Mouse (Mus musculus) cortical plate, adult 2 months (tissue): Measurements from ENCODE around the gene Eid2. TPM values are rescaled to one million over a fixed set of nuclear protein-coding genes. Genes with fewer than 3 reads are reported as not detected.
"Not testable (repeated sequence)": the region's sequence is repeated elsewhere in the genome, so short reads cannot be mapped to it uniquely, and the experiment has no call there.

ENCODE experiments used
- H3K27ac ChIP-seq: fragments of 200-500 bp; 2 replicates; pipeline ENCODE4 v1.5.1; 2012; ENCODE audit warnings: low read length, control low read depth, inconsistent platforms; ENCODE audit not compliant: insufficient read depth
- H3K4me1 ChIP-seq: fragments of 200-500 bp; 2 replicates; pipeline ENCODE4 v1.6.1; 2011; ENCODE audit warnings: low read length; ENCODE audit not compliant: control insufficient read depth, insufficient read depth
- H3K4me3 ChIP-seq: fragments of 200-500 bp; 2 replicates; pipeline ENCODE4 v1.5.1; 2011; ENCODE audit warnings: mild to moderate bottlenecking, low read length, control low read depth; ENCODE audit not compliant: insufficient read depth
- CTCF ChIP-seq: fragments of 200-500 bp; IDR thresholded peaks from 2 replicates; pipeline ENCODE4 v1.5.1; 2011; ENCODE audit warnings: mild to moderate bottlenecking, control low read depth, low read length; ENCODE audit not compliant: insufficient read depth; ENCODE audit errors: extremely low read depth
- POLR2A ChIP-seq: fragments of 200-500 bp; IDR thresholded peaks from 2 replicates; pipeline ENCODE4 v1.6.1; 2011; ENCODE audit warnings: mild to moderate bottlenecking, low read length, control low read depth; ENCODE audit not compliant: insufficient read depth; ENCODE audit errors: extremely low read depth
- polyA plus RNA-seq: library from polyadenylated mRNA; depleted of rRNA; stranded (reverse); fragments of >200 nt; gene quantifications from 2 replicates; pipeline ENCODE4 v1.2.3, GENCODE M21; 2012; rRNA removed

Eid2 gene
- polyA plus RNA-seq, result 49.2 and 52.2 TPM in 2 replicates

DNA sequence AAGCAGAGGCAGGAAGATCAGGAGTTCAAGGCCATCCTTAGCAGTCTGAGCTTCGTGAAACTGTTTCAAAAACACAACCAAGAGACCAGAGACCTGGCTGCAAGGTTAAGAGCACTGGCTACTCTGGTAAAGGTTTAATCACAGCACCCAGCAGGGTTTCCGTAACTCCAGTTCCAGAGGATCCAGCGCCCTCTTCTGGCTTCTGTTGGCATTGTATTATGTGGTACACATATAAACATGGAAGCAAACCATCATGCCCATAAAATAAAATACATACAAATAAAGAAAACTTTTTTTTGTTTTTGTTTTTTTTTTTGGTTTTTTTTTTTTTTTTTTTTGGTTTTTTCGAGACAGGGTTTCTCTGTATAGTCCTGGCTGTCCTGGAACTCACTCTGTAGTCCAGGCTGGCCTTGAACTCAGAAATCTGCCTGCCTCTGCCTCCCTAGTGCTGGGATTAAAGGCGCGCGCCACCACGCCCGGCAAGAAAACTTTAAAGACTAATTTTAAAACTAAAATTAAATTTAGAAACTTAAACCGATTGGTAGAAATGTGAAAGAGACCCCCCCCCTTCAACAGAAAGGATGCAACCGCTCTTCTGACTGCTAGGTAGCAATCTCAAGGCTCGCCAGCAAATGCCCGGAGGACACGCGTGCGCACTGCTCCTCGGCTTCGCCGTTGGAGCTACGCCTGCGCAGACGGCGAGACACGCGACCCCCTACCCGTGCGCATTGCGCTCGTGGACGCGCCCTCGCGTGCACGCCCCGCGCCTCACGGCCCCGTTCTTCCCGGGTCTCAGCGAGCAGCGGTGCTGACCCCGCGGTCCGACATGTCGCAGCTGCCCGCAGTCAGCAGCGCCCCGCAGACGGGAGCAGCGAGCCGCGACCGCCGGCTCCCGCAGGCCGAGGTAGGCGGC lies at the start of gene Eid2:
Gene Eid2, plus strand, starts transcription at position 753 of the 913 bp plus-strand sequence.
- no peak for TF ChIP-seq CTCF
- peak; percentile 92 for TF ChIP-seq POLR2A
- peak within 1 kb of the TSS; percentile 96 for H3K4me3 ChIP-seq
- peak within 1 kb of the TSS; percentile 85 for H3K27ac ChIP-seq
- peaks cover 2% of the 10 kb centered on the region; the same call in 1 of the 2 replicates for H3K4me1 ChIP-seq

GRCm38 (mm10) chr7:28218951-28219740 lies 48.5 kb upstream of the Eid2 start:
- not testable (repeated sequence) for H3K4me3 ChIP-seq, H3K27ac ChIP-seq, H3K4me1 ChIP-seq

- not testable (repeated sequence) for H3K4me3 ChIP-seq, H3K4me1 ChIP-seq, H3K27ac ChIP-seq
Observed at GRCm38 (mm10) chr7:28226836-28227235, 40.8 kb upstream of the Eid2 start.

DNA sequence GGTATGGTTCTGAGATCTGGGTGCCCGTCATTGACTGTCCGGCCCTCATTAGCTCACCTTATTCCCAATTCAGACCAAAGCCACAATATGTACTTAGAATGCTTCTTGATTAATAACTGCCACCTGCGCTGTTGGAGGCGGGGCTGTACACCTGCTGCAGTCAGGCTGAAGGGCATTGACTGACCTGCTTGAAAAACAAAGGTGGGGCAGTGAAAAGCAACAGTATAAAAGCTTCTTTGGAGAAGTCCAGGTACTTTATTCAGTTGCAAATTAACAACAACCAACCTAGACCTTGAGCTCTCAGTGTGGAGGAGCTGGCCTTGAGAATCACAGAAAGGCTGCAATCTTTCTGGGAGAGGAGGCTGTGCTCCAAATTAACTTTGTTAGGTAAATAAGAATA lies 40.3 kb upstream of the Eid2 start:
- H3K4me1 ChIP-seq, H3K27ac ChIP-seq, H3K4me3 ChIP-seq: not testable (repeated sequence)

DNA sequence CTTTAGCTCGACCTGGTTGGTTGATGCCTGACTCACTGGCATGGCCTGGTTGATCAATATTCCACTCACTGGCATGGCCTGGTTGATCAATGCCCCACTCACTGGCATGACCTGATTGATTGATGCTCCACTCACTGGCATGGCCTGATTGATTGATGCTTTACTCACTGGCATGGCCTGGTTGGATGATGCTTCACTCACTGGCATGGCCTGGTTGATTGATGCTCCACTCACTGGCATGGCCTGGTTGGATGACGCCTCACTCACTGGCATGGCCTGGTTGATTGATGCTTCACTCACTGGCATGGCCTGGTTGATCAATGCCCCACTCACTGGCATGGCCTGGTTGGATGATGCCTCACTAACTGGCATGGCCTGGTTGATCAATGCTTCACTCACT lies 23.7 kb upstream of the Eid2 start:
- H3K4me3 ChIP-seq, H3K27ac ChIP-seq: not testable (repeated sequence)

DNA sequence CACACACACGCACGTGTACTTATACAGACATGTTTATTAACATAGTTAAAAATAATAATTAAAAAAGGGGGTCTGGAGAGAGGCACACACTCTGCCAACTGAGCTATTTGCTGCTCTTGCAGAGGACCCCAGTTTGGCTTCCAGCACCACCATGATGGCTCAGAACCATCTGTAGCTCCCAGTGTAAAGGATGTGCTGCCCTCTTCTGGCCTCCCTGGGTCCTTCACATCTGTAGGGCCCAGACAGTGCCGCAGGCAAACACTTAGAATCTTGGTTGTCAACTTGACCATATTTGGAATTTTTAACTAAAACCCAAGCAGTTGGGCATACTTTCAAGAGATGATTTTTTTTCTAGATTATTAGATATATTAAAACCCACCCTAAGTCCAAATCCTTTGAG lies 18.7 kb upstream of the Eid2 start:
- TF ChIP-seq POLR2A, result no peak
- no peaks in the 10 kb centered on the region for H3K4me1 ChIP-seq
- H3K4me3 ChIP-seq, result no peak overlapping the region
- H3K27ac ChIP-seq, result no peak overlapping the region

More for the DNA sequence above, 23.7 kb upstream of the Eid2 start:
- not testable (repeated sequence) for H3K4me1 ChIP-seq

GRCm38 (mm10) chr7:28251976-28252375 lies 15.7 kb upstream of the Eid2 start:
- Histone ChIP-seq H3K4me1 (no peaks in the 10 kb centered on the region), H3K4me3 (no peak overlapping the region), H3K27ac (no peak overlapping the region)
- TF ChIP-seq POLR2A, result no peak
- no peak for TF ChIP-seq CTCF

- TF ChIP-seq CTCF, result no peak
- no peak for TF ChIP-seq POLR2A
- Histone ChIP-seq H3K4me1 (no peaks in the 10 kb centered on the region), H3K27ac (no peak overlapping the region), H3K4me3 (no peak overlapping the region)
Observed at GRCm38 (mm10) chr7:28254591-28254990, 13.1 kb upstream of the Eid2 start.

DNA sequence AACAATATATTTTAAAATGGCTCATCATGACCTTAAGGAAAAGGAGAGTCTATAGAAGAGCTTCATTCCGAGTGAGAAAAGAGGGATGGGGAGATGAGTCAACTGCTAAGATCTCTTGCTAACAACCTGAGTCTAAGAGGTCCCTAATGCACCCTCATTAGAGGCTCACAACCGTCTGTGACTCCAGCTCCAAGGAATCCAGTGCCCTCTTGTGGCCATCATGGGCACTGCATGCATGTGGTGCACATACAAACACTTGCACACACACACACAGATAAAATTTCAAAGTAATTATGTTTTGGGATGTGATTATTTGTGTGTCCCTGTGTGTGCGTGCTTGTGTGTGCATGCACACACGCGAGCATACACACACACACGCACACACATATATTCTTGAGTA lies 12.2 kb upstream of the Eid2 start:
- H3K4me3 ChIP-seq, result no peak overlapping the region
- no peak overlapping the region for H3K27ac ChIP-seq
- TF ChIP-seq CTCF (0 out of 2 replicates have a peak, but pooled peaks have one; percentile 5), POLR2A (no peak)
- H3K4me1 ChIP-seq, result no peaks in the 10 kb centered on the region

GRCm38 (mm10) chr7:28262861-28263260 lies 4.8 kb upstream of the Eid2 start:
- Histone ChIP-seq H3K4me3 (no peak overlapping the region), H3K4me1 (no peaks in the 10 kb centered on the region), H3K27ac (no peak overlapping the region)
- TF ChIP-seq POLR2A, result no peak
- no peak for TF ChIP-seq CTCF
